Mouse (Mus musculus): ENCODE data around the gene Lhx2. TPM values are rescaled to one million over a fixed set of nuclear protein-coding genes. Genes with fewer than 3 reads are reported as not detected.
A peak's percentile ranks its signal among the peaks of the same experiment; 100 is the strongest.

The Lhx2 gene
- polyA plus RNA-seq, 1 experiment from 2014 or later = 0.10 TPM

- peaks cover 16% of the 10 kb centered on the region for H3K4me1 ChIP-seq
- peaks cover 83% of the 10 kb centered on the region for H3K27me3 ChIP-seq
These were observed 38.2 kb downstream of the Lhx2 start for GRCm38 (mm10) chr2:38377254-38377653.

GRCm38 (mm10) chr2:38378346-38378745, 39.3 kb downstream of the Lhx2 start:
- no peak for ATAC-seq (replicated peaks; ENCODE audit: low FRiP score)
- Histone ChIP-seq H3K27ac (no peak overlapping the region), H3K4me1 (peaks cover 16% of the 10 kb centered on the region), H3K36me3 (no peaks in the 10 kb centered on the region), H3K9me3 (replicated peaks) (no peaks in the 10 kb centered on the region), H3K4me3 (replicated peaks) (no peak overlapping the region), H3K9ac (no peak overlapping the region), H3K27me3 (peaks cover 72% of the 10 kb centered on the region), H3K4me2 (no peak overlapping the region)
- 22% methylated on average over 5 of the region's 5 CpGs for WGBS

More at GRCm38 (mm10) chr2:38377254-38377653, 38.2 kb downstream of the Lhx2 start:
- no peaks in the 10 kb centered on the region for H3K9me3 ChIP-seq (replicated peaks)
- no peak overlapping the region for H3K27ac ChIP-seq
- H3K4me2 ChIP-seq = no peak overlapping the region
- 83% methylated on average over 7 of the region's 7 CpGs for WGBS
- no peak overlapping the region for H3K9ac ChIP-seq
- H3K4me3 ChIP-seq (replicated peaks) = no peak overlapping the region
- H3K36me3 ChIP-seq = no peaks in the 10 kb centered on the region
- no peak for ATAC-seq (replicated peaks; ENCODE audit: low FRiP score)

- Histone ChIP-seq H3K4me1 (peaks cover 16% of the 10 kb centered on the region), H3K4me3 (replicated peaks) (peak overlapping the region; percentile 19), H3K9ac (no peak overlapping the region), H3K9me3 (replicated peaks) (no peaks in the 10 kb centered on the region), H3K36me3 (no peaks in the 10 kb centered on the region), H3K4me2 (peak overlapping the region; percentile 54), H3K27ac (no peak overlapping the region), H3K27me3 (peaks cover 65% of the 10 kb centered on the region)
- 0 out of 2 replicates have a peak, but pooled peaks have one; percentile 16 for ATAC-seq (replicated peaks; ENCODE audit: low FRiP score)
- 3% methylated on average over 29 of the region's 29 CpGs for WGBS
These were observed 39.9 kb downstream of the Lhx2 start for GRCm38 (mm10) chr2:38378849-38379545.

GRCm38 (mm10) chr2:38379546-38379870, 40.4 kb downstream of the Lhx2 start:
- no peak for ATAC-seq (replicated peaks; ENCODE audit: low FRiP score)
- WGBS = 8% methylated on average over 4 of the region's 4 CpGs
- Histone ChIP-seq H3K9ac (no peak overlapping the region), H3K27ac (no peak overlapping the region), H3K9me3 (replicated peaks) (no peaks in the 10 kb centered on the region), H3K4me3 (replicated peaks) (peak overlapping the region; percentile 19), H3K4me1 (peaks cover 16% of the 10 kb centered on the region), H3K36me3 (no peaks in the 10 kb centered on the region), H3K4me2 (peak overlapping the region; percentile 54), H3K27me3 (peaks cover 62% of the 10 kb centered on the region)

GRCm38 (mm10) chr2:38380136-38381083, 41.3 kb downstream of the Lhx2 start:
- WGBS = 41% methylated on average over 10 of the region's 10 CpGs
- Histone ChIP-seq H3K9me3 (replicated peaks) (no peaks in the 10 kb centered on the region), H3K27ac (no peak overlapping the region), H3K4me2 (no peak overlapping the region), H3K9ac (no peak overlapping the region), H3K27me3 (peaks cover 53% of the 10 kb centered on the region), H3K4me1 (peaks cover 16% of the 10 kb centered on the region), H3K4me3 (replicated peaks) (no peak overlapping the region), H3K36me3 (no peaks in the 10 kb centered on the region)
- ATAC-seq (replicated peaks; ENCODE audit: low FRiP score) = no peak

- Histone ChIP-seq H3K9ac (no peak overlapping the region), H3K36me3 (no peaks in the 10 kb centered on the region), H3K27ac (no peak overlapping the region), H3K4me3 (replicated peaks) (no peak overlapping the region), H3K4me2 (no peak overlapping the region), H3K4me1 (no peaks in the 10 kb centered on the region), H3K27me3 (no peaks in the 10 kb centered on the region), H3K9me3 (replicated peaks) (no peaks in the 10 kb centered on the region)
- ATAC-seq (replicated peaks; ENCODE audit: low FRiP score) = no peak
- 84% methylated on average over 10 of the region's 10 CpGs for WGBS
These were observed 48.6 kb downstream of the Lhx2 start for GRCm38 (mm10) chr2:38387568-38388262.

- no peaks in the 10 kb centered on the region for H3K9me3 ChIP-seq (replicated peaks)
- H3K27ac ChIP-seq = no peak overlapping the region
- H3K27me3 ChIP-seq = no peaks in the 10 kb centered on the region
- no peak overlapping the region for H3K9ac ChIP-seq
- no peak overlapping the region for H3K4me2 ChIP-seq
- H3K36me3 ChIP-seq = no peaks in the 10 kb centered on the region
- 69% methylated on average over 17 of the region's 17 CpGs for WGBS
- H3K4me1 ChIP-seq = no peaks in the 10 kb centered on the region
- no peak overlapping the region for H3K4me3 ChIP-seq (replicated peaks)
- no peak for ATAC-seq (replicated peaks; ENCODE audit: low FRiP score)
These were observed 56.1 kb downstream of the Lhx2 start for GRCm38 (mm10) chr2:38394977-38395868.

- no peak overlapping the region for H3K4me3 ChIP-seq (replicated peaks)
- H3K4me2 ChIP-seq = no peak overlapping the region
- no peaks in the 10 kb centered on the region for H3K27me3 ChIP-seq
- no peak overlapping the region for H3K9ac ChIP-seq
- H3K36me3 ChIP-seq = no peaks in the 10 kb centered on the region
- H3K27ac ChIP-seq = no peak overlapping the region
- no peak for ATAC-seq (replicated peaks; ENCODE audit: low FRiP score)
- no peaks in the 10 kb centered on the region for H3K4me1 ChIP-seq
- no peaks in the 10 kb centered on the region for H3K9me3 ChIP-seq (replicated peaks)
These were observed 56.8 kb downstream of the Lhx2 start for GRCm38 (mm10) chr2:38395869-38396236.

GRCm38 (mm10) chr2:38397306-38397705, 58.2 kb downstream of the Lhx2 start:
- Histone ChIP-seq H3K4me3 (replicated peaks) (no peak overlapping the region), H3K4me2 (no peak overlapping the region), H3K36me3 (no peaks in the 10 kb centered on the region), H3K27ac (no peak overlapping the region), H3K9ac (no peak overlapping the region), H3K4me1 (no peaks in the 10 kb centered on the region), H3K27me3 (no peaks in the 10 kb centered on the region), H3K9me3 (replicated peaks) (no peaks in the 10 kb centered on the region)
- WGBS = 78% methylated on average over 7 of the region's 7 CpGs
- no peak for ATAC-seq (replicated peaks; ENCODE audit: low FRiP score)

- ATAC-seq (replicated peaks; ENCODE audit: low FRiP score) = no peak
- no peaks in the 10 kb centered on the region for H3K4me1 ChIP-seq
- H3K9me3 ChIP-seq (replicated peaks) = no peaks in the 10 kb centered on the region
- no peak overlapping the region for H3K4me2 ChIP-seq
- no peaks in the 10 kb centered on the region for H3K27me3 ChIP-seq
- no peak overlapping the region for H3K9ac ChIP-seq
- 44% methylated on average over 6 of the region's 6 CpGs for WGBS
- no peaks in the 10 kb centered on the region for H3K36me3 ChIP-seq
- H3K27ac ChIP-seq = no peak overlapping the region
- no peak overlapping the region for H3K4me3 ChIP-seq (replicated peaks)
These were observed 58.8 kb downstream of the Lhx2 start for GRCm38 (mm10) chr2:38397882-38398281.

- no peak for ATAC-seq (replicated peaks; ENCODE audit: low FRiP score)
- no peak overlapping the region for H3K4me3 ChIP-seq (replicated peaks)
- H3K9me3 ChIP-seq (replicated peaks) = no peaks in the 10 kb centered on the region
- no peak overlapping the region for H3K27ac ChIP-seq
- H3K36me3 ChIP-seq = no peaks in the 10 kb centered on the region
- H3K4me1 ChIP-seq = no peaks in the 10 kb centered on the region
- H3K4me2 ChIP-seq = no peak overlapping the region
- no peak overlapping the region for H3K9ac ChIP-seq
- H3K27me3 ChIP-seq = no peaks in the 10 kb centered on the region
- whole genome bisulfite sequencing = 90% methylated on average over 1 of the region's 1 CpGs
These were observed 63.5 kb downstream of the Lhx2 start for GRCm38 (mm10) chr2:38402611-38403010.
